Mouse (Mus musculus) intestine, embryonic 14.5 days (tissue): Measurements from ENCODE around the gene Tcf21. TPM values are rescaled to one million over a fixed set of nuclear protein-coding genes. Genes with fewer than 3 reads are reported as not detected.

Experiments used
- polyA plus RNA-seq: library from polyadenylated mRNA; unstranded; fragments of >200 nt; fragmentation: Nextera tagmentation; extraction: Ambion mirVana; gene quantifications from 2 replicates; pipeline ENCODE4 v1.2.1, GENCODE M21; 2014

Gene Tcf21
- polyA plus RNA-seq, 1 experiment from 2014 or later, result 257 TPM

Other genes starting within 250 kb of the Tcf21 start
- gene Slc2a12, start 175.2 kb downstream of the Tcf21 start, polyA plus RNA-seq, result 0.43 and 0.53 TPM in 2 replicates
- 52.6 and 60.7 TPM in 2 replicates for gene Tbpl1, start 88.2 kb downstream of the Tcf21 start, polyA plus RNA-seq